Mouse (Mus musculus): Measurements from ENCODE around the gene Neo1.

- TF ChIP-seq MEF2A (IDR thresholded peaks at IDR 0.05; ENCODE audit: borderline replicate concordance, low read depth, low read length), result no peak
- TF ChIP-seq MAZ (IDR thresholded peaks at IDR 0.05; ENCODE audit: low read depth, low read length), result no peak
- no peak for TF ChIP-seq EP300 (IDR thresholded peaks at IDR 0.05; ENCODE audit: low read length)
- TF ChIP-seq USF1 (IDR thresholded peaks at IDR 0.05; ENCODE audit: low read depth, low read length), result no peak
- TF ChIP-seq TBP (conservative IDR thresholded peaks at IDR 0.05; ENCODE audit: low read depth, low read length), result no peak
These were observed 36.0 kb upstream of the Neo1 start for GRCm38 (mm10) chr9:59072076-59072777.
